Mouse (Mus musculus) MEL (cell line): ENCODE results near the gene Fosb. TPM values are rescaled to one million over a fixed set of nuclear protein-coding genes. Genes with fewer than 3 reads are reported as not detected.
A peak's percentile ranks its signal among the peaks of the same experiment; 100 is the strongest.

Experiments
- DNase-seq: peaks from one replicate; pipeline ENCODE4 v3.0.0; 2011; ENCODE audit warnings: low read depth, low spot score
- H3K27ac ChIP-seq: 2 replicates; pipeline ENCODE4 v1.5.1; 2012; ENCODE audit warnings: low read depth, mild to moderate bottlenecking, control low read depth, low read length, moderate library complexity; ENCODE audit not compliant: control insufficient read depth
- H3K27me3 ChIP-seq, 2 experiments: fragments of 150-350 bp in 1 of 2; sonication (generic) in 1 of 2; 2 replicates each; pipeline ENCODE4 v1.6.1; 2012; ENCODE audit warnings: low read length in 2 of 2, mild to moderate bottlenecking in 2 of 2, improper control_type of control experiment in 1 of 2, moderate library complexity in 1 of 2; ENCODE audit not compliant: insufficient read depth in 2 of 2, control insufficient read depth in 1 of 2
- H3K36me3 ChIP-seq, 2 experiments: 2 replicates each; pipeline ENCODE4 v1.6.1; 2012 to 2014; ENCODE audit warnings: low read length in 2 of 2, improper control_type of control experiment in 1 of 2, inconsistent platforms in 1 of 2, mild to moderate bottlenecking in 1 of 2; ENCODE audit not compliant: insufficient read depth in 2 of 2, control insufficient read depth in 1 of 2
- H3K4me1 ChIP-seq, 2 experiments: fragments of 150-350 bp in 1 of 2; sonication (generic) in 1 of 2; 2 replicates each; pipeline ENCODE4 v1.6.1; 2012; ENCODE audit warnings: low read length in 2 of 2, improper control_type of control experiment in 1 of 2, mild to moderate bottlenecking in 1 of 2; ENCODE audit not compliant: insufficient read depth in 2 of 2, control insufficient read depth in 1 of 2
- H3K4me3 ChIP-seq, 2 experiments: fragments of 150-350 bp in 1 of 2; sonication (generic) in 1 of 2; 2 replicates each; pipeline ENCODE4 v1.5.1; 2012; ENCODE audit warnings: low read depth in 2 of 2, low read length in 2 of 2, mild to moderate bottlenecking in 2 of 2, moderate library complexity in 2 of 2, control low read depth in 1 of 2, improper control_type of control experiment in 1 of 2; ENCODE audit not compliant: control insufficient read depth in 1 of 2, insufficient read depth in 1 of 2
- H3K79me2 ChIP-seq: 2 replicates; pipeline ENCODE4 v1.6.1; 2012; ENCODE audit warnings: mild to moderate bottlenecking, low read length, moderate library complexity; ENCODE audit not compliant: control insufficient read depth, poor library complexity, insufficient read depth
- H3K9ac ChIP-seq: 2 replicates; pipeline ENCODE4 v1.6.1; 2012; ENCODE audit warnings: low read depth, mild to moderate bottlenecking, control low read depth, low read length, moderate library complexity; ENCODE audit not compliant: control insufficient read depth, poor library complexity, severe bottlenecking
- H3K9me3 ChIP-seq: fragments of 150-350 bp; sonication (generic); replicated peaks from 2 replicates; pipeline ENCODE4 v1.6.1; 2012; ENCODE audit warnings: mild to moderate bottlenecking, low read length, improper control_type of control experiment, moderate library complexity; ENCODE audit not compliant: insufficient read depth
- BHLHE40 ChIP-seq: IDR thresholded peaks from 2 replicates; pipeline ENCODE4 v1.6.1; 2012; ENCODE audit warnings: low read depth, mild to moderate bottlenecking, inconsistent platforms, low read length, improper control_type of control experiment, borderline replicate concordance
- CHD2 ChIP-seq: IDR thresholded peaks from 2 replicates; pipeline ENCODE4 v1.6.1; 2011; ENCODE audit warnings: low read length, improper control_type of control experiment
- E2F4 ChIP-seq: IDR thresholded peaks from 2 replicates; pipeline ENCODE4 v1.6.1; 2011; ENCODE audit warnings: low read depth, low read length, improper control_type of control experiment, borderline replicate concordance
- ELF1 ChIP-seq: IDR thresholded peaks from 2 replicates; pipeline ENCODE4 v1.6.1; 2014; ENCODE audit warnings: low read depth, mild to moderate bottlenecking, inconsistent platforms, low read length, improper control_type of control experiment, moderate library complexity
- EP300 ChIP-seq, 2 experiments: IDR thresholded peaks; 2 replicates each; pipeline ENCODE4 v1.6.1; 2011; ENCODE audit warnings: improper control_type of control experiment in 2 of 2, low read length in 2 of 2, low read depth in 1 of 2, mild to moderate bottlenecking in 1 of 2
- ETS1 ChIP-seq: IDR thresholded peaks from 2 replicates; pipeline ENCODE4 v1.6.1; 2012; ENCODE audit warnings: low read depth, mild to moderate bottlenecking, inconsistent platforms, low read length, improper control_type of control experiment, moderate library complexity
- GABPA ChIP-seq: IDR thresholded peaks from 2 replicates; pipeline ENCODE4 v1.6.1; 2012; ENCODE audit warnings: low read depth, mild to moderate bottlenecking, inconsistent platforms, low read length, improper control_type of control experiment, moderate library complexity
- HCFC1 ChIP-seq: IDR thresholded peaks from 2 replicates; pipeline ENCODE4 v1.6.1; 2012; ENCODE audit warnings: low read depth, mild to moderate bottlenecking, inconsistent platforms, low read length, improper control_type of control experiment, moderate library complexity
- MAX ChIP-seq: IDR thresholded peaks from 2 replicates; pipeline ENCODE4 v1.6.1; 2011; ENCODE audit warnings: low read length, improper control_type of control experiment
- MAZ ChIP-seq: IDR thresholded peaks from 2 replicates; pipeline ENCODE4 v1.6.1; 2012; ENCODE audit warnings: low read depth, mild to moderate bottlenecking, inconsistent platforms, low read length, improper control_type of control experiment
- MXI1 ChIP-seq: IDR thresholded peaks from 2 replicates; pipeline ENCODE4 v1.6.1; 2011; ENCODE audit warnings: mild to moderate bottlenecking, low read depth, low read length, improper control_type of control experiment
- MYB ChIP-seq: IDR thresholded peaks from 2 replicates; pipeline ENCODE4 v1.6.1; 2011; ENCODE audit warnings: mild to moderate bottlenecking, low read depth, low read length, improper control_type of control experiment
- NRF1 ChIP-seq: IDR thresholded peaks from 2 replicates; pipeline ENCODE4 v1.6.1; 2014; ENCODE audit warnings: low read depth, mild to moderate bottlenecking, inconsistent platforms, low read length, improper control_type of control experiment, moderate library complexity; ENCODE audit not compliant: poor library complexity, insufficient read depth, severe bottlenecking
- POLR2A ChIP-seq, 2 experiments: IDR thresholded peaks; 2 replicates each; pipeline ENCODE4 v1.6.1; 2011 to 2012; ENCODE audit warnings: low read length in 2 of 2, mild to moderate bottlenecking in 2 of 2, control low read depth in 1 of 2, improper control_type of control experiment in 1 of 2, low read depth in 1 of 2, moderate library complexity in 1 of 2; ENCODE audit not compliant: control insufficient read depth in 1 of 2, insufficient read depth in 1 of 2, poor library complexity in 1 of 2
- POLR2AphosphoS5 ChIP-seq: IDR thresholded peaks from 2 replicates; pipeline ENCODE4 v1.6.1; 2012; ENCODE audit warnings: low read depth, borderline replicate concordance, mild to moderate bottlenecking, inconsistent platforms, low read length, moderate library complexity, mixed read lengths
- RAD21 ChIP-seq: IDR thresholded peaks from 2 replicates; pipeline ENCODE4 v1.6.1; 2011; ENCODE audit warnings: mild to moderate bottlenecking, low read depth, low read length, improper control_type of control experiment
- RCOR1 ChIP-seq: IDR thresholded peaks from 2 replicates; pipeline ENCODE4 v1.6.1; 2012; ENCODE audit warnings: low read depth, mild to moderate bottlenecking, inconsistent platforms, low read length, improper control_type of control experiment
- SIN3A ChIP-seq: IDR thresholded peaks from 2 replicates; pipeline ENCODE4 v1.6.1; 2012; ENCODE audit warnings: low read length, improper control_type of control experiment, inconsistent platforms
- SMC3 ChIP-seq: IDR thresholded peaks from 2 replicates; pipeline ENCODE4 v1.6.1; 2011; ENCODE audit warnings: low read depth, low read length, improper control_type of control experiment
- TAL1 ChIP-seq: IDR thresholded peaks from 2 replicates; pipeline ENCODE4 v1.6.1; 2012; ENCODE audit warnings: mild to moderate bottlenecking, inconsistent platforms, low read length, moderate library complexity, mixed read lengths
- TBP ChIP-seq: IDR thresholded peaks from 2 replicates; pipeline ENCODE4 v1.8.0; 2011; ENCODE audit warnings: low read depth, low read length, improper control_type of control experiment
- TCF12 ChIP-seq: IDR thresholded peaks from 2 replicates; pipeline ENCODE4 v1.6.1; 2014; ENCODE audit warnings: low read depth, mild to moderate bottlenecking, inconsistent platforms, low read length, improper control_type of control experiment, moderate library complexity
- UBTF ChIP-seq: IDR thresholded peaks from 2 replicates; pipeline ENCODE4 v1.6.1; 2012; ENCODE audit warnings: low read depth, mild to moderate bottlenecking, inconsistent platforms, low read length, improper control_type of control experiment, moderate library complexity, borderline replicate concordance; ENCODE audit not compliant: insufficient read depth
- USF2 ChIP-seq, 2 experiments: IDR thresholded peaks; 2 replicates each; pipeline ENCODE4 v1.6.1; 2011 to 2012; ENCODE audit warnings: improper control_type of control experiment in 2 of 2, low read length in 2 of 2, borderline replicate concordance in 1 of 2, inconsistent platforms in 1 of 2, low read depth in 1 of 2, mild to moderate bottlenecking in 1 of 2; ENCODE audit not compliant: insufficient read depth in 1 of 2
- ZKSCAN1 ChIP-seq: IDR thresholded peaks from 2 replicates; pipeline ENCODE4 v1.6.1; 2012; ENCODE audit warnings: low read depth, mild to moderate bottlenecking, inconsistent platforms, low read length, improper control_type of control experiment, moderate library complexity
- ZNF384 ChIP-seq: IDR thresholded peaks from 2 replicates; pipeline ENCODE4 v1.6.1; 2012; ENCODE audit warnings: low read depth, mild to moderate bottlenecking, inconsistent platforms, low read length, improper control_type of control experiment
- polyA plus RNA-seq, 2 experiments: library from polyadenylated mRNA; stranded (reverse) in 1 of 2; unstranded in 1 of 2; fragments of >175 nt in 1 of 2; fragments of >200 nt in 1 of 2; gene quantifications; 2 replicates each; pipeline versions ENCODE4 v1.2.1 to v1.2.4; 2012; ENCODE audit warnings: low replicate concordance in 2 of 2, low read depth in 1 of 2; ENCODE audit not compliant: insufficient read length in 2 of 2, insufficient read depth in 1 of 2, missing spikeins in 1 of 2
- total RNA-seq: library from RNA; depleted of rRNA; stranded (reverse); fragments of 300-350 nt; gene quantifications from 2 replicates; pipeline ENCODE4 v1.2.3, GENCODE M21; 2012

The Fosb gene
- total and polyA plus RNA-seq, 3 experiments: 0.04 to 0.49 TPM; not detected in 1

GRCm38 (mm10) chr7:19309278-19309883 lies 470 bp downstream of the Fosb start:
- no peak overlapping the region for H3K27ac ChIP-seq
- H3K79me2 ChIP-seq: no peaks in the 10 kb centered on the region; the same call in 1 of the 2 replicates
- DNase-seq: no peak
- peak overlapping the region; percentile 70 for H3K9ac ChIP-seq
- no peak for TF ChIP-seq RCOR1
- TF ChIP-seq POLR2A (IDR thresholded peaks at IDR 0.05; ENCODE audit: control insufficient read depth in 1 of 2, insufficient read depth in 1 of 2, low read depth in 1 of 2, low read length in 2 of 2, poor library complexity in 1 of 2): 0 out of 4 replicates have a peak, but pooled peaks of 1 of the 2 experiments have one; percentile 5
- H3K27me3 ChIP-seq: peaks cover 4 to 7% of the 10 kb centered on the region in 2 experiments; a peak in 3 of 4 replicates
- peak overlapping the region; percentile 60 to 88 for H3K4me3 ChIP-seq
- no peaks in the 10 kb centered on the region for H3K9me3 ChIP-seq
- H3K36me3 ChIP-seq: peaks cover 0 to 4% of the 10 kb centered on the region in 2 experiments; a peak in 1 of 4 replicates
- peaks cover 3 to 16% of the 10 kb centered on the region in 2 experiments; a peak in 3 of 4 replicates for H3K4me1 ChIP-seq

- Histone ChIP-seq H3K79me2 (no peaks in the 10 kb centered on the region; the same call in 1 of the 2 replicates), H3K27me3 (peaks cover 2 to 3% of the 10 kb centered on the region in 2 experiments; a peak in 1 of 4 replicates), H3K9ac (peak overlapping the region; percentile 79), H3K4me3 (peak overlapping the region; percentile 81 to 91), H3K4me1 (peaks cover 3 to 16% of the 10 kb centered on the region in 2 experiments; a peak in 3 of 4 replicates), H3K36me3 (peaks cover 0 to 4% of the 10 kb centered on the region in 2 experiments; a peak in 1 of 4 replicates), H3K27ac (peak overlapping the region; percentile 65), H3K9me3 (no peaks in the 10 kb centered on the region)
- peak; percentile 98 for DNase-seq
- 0 out of 4 replicates have a peak, but pooled peaks of 1 of the 2 experiments have one; percentile 9 for TF ChIP-seq EP300 (IDR thresholded peaks at IDR 0.05; ENCODE audit: low read depth in 1 of 2, low read length in 2 of 2)
- no peak for TF ChIP-seq POLR2AphosphoS5
- peak; percentile 96 for TF ChIP-seq SIN3A
- TF ChIP-seq HCFC1: peak; percentile 81
- no peak for TF ChIP-seq MYB
- no peak for TF ChIP-seq USF2 (IDR thresholded peaks at IDR 0.05; ENCODE audit: borderline replicate concordance in 1 of 2, insufficient read depth in 1 of 2, low read depth in 1 of 2, low read length in 2 of 2)
- TF ChIP-seq TAL1: no peak
- no peak for TF ChIP-seq RCOR1
- TF ChIP-seq NRF1: peak; percentile 51; the same call in 1 of the 2 replicates
- peak; percentile 80 for TF ChIP-seq MXI1
- peak; percentile 86 for TF ChIP-seq BHLHE40
- TF ChIP-seq ZKSCAN1: no peak
- no peak; the same call in 1 of the 2 replicates for TF ChIP-seq GABPA
- peak; percentile 23 to 68; a peak in 2 of 4 replicates for TF ChIP-seq POLR2A (IDR thresholded peaks at IDR 0.05; ENCODE audit: control insufficient read depth in 1 of 2, insufficient read depth in 1 of 2, low read depth in 1 of 2, low read length in 2 of 2, poor library complexity in 1 of 2)
- TF ChIP-seq SMC3: no peak
- TF ChIP-seq MAX: peak; percentile 88
- TF ChIP-seq MAZ: peak; percentile 98
- 0 out of 2 replicates have a peak, but pooled peaks have one; percentile 15 for TF ChIP-seq TCF12
- TF ChIP-seq CHD2: peak; percentile 51; the same call in 1 of the 2 replicates
- peak; percentile 66; the same call in 1 of the 2 replicates for TF ChIP-seq ETS1
- TF ChIP-seq ZNF384: no peak
- TF ChIP-seq UBTF: no peak
- peak; percentile 6; the same call in 1 of the 2 replicates for TF ChIP-seq TBP
- TF ChIP-seq E2F4: 0 out of 2 replicates have a peak, but pooled peaks have one; percentile 64
- no peak for TF ChIP-seq RAD21
- peak; percentile 70 for TF ChIP-seq ELF1
Measured at GRCm38 (mm10) chr7:19308454-19309277, 1.2 kb downstream of the Fosb start.
